Mouse (Mus musculus): ENCODE measurements at regions not wholly inside any gene's neighbourhood (a gene's known extent, or its start where the extent isn't known, plus 50 kb on each side); places are given as distances from the start of the nearest gene placed in this dataset.

- TF ChIP-seq CTCF (IDR thresholded peaks at IDR 0.05; ENCODE audit: extremely low read depth, insufficient read length, insufficient replicate concordance, low read depth, low read length) (no peak), POLR2A (IDR thresholded peaks at IDR 0.05; ENCODE audit: low read depth, low read length) (no peak)
These were observed 184.4 kb downstream of the Brms1l start for GRCm38 (mm10) chr12:56020547-56020946.

Measured in small intestine, adult 2 months (tissue).